Mouse (Mus musculus): ENCODE data around the gene Nt5dc2.

The Nt5dc2 gene

DNA sequence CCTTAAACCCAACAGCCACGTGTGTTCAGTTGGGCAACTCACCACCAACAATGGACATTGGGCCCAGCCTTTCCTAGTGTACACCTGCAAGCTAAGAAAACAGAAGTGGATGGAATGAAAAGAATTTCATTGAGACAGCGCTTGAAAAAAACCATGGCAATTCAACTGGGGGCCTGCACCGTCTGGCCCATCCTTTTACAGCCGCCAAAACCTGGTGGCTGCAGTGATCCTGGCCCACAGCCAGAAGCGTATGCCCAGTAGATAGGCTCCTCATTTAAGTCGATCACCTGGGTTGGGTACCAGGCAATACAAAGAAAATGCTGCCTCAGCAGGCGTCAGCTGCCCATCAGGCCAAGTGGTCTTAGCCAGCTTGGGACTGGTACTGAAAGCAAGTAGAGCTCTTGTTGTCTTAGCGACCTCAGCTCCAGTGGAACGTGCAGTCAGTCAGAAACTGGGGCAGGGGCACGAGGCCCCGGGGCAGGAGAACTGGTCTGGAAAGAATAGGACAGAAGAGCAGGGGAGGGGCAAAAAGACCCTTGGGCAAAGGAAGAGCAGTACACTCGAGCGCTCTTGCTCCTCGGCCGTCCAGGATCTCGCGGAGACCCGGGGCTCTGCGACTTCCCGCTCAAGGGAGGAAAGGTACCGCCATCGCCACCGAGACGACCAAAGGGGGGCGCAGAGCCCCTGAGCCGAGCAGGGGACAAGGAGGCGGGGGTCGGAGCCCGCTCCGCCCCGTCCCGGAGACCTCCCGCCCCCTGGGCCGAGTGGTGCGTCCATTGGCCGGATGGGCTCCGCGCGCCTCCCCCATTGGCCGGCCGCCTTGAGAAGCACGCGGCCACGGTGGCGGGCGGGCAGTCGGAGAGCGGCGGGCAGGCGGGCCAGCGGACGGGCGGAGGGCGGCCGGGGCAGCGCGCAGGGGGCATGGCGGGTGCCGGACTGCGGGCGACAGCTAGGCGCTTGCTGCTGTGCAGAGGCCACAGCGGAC, at the start of gene Nt5dc2:
Gene Nt5dc2 (plus strand): TSS at position 818 of the 985 bp plus-strand sequence.
- peak; percentile 93 for DNase-seq

- no peak for DNase-seq
Observed at GRCm38 (mm10) chr14:31081147-31081546, 49.7 kb upstream of the Nt5dc2 start.

DNA sequence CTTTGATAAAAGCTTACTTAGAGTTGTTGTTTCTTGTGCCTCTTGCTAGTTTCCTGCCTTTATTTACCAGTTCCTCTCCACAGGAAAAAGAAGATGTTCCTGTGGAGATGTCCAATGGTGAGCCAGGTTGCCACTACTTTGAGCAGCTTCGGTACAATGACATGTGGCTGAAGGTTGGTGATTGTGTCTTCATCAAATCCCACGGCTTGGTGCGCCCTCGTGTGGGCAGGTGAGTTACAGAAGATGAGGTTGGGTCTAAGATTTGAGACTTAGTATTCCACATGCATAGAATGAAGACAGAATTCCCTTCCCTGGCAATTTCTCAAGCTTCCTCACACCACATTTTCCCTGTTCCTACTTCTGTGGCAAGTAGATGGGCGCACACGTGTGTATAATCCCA, 43.4 kb upstream of the Nt5dc2 start:
- peak; percentile 44 for DNase-seq

- DNase-seq: no peak
Observed at GRCm38 (mm10) chr14:31088515-31088914, 42.3 kb upstream of the Nt5dc2 start.

GRCm38 (mm10) chr14:31089918-31090317, 40.9 kb upstream of the Nt5dc2 start:
- no peak for DNase-seq

- DNase-seq: peak; percentile 54
Observed at GRCm38 (mm10) chr14:31105156-31105555, 25.7 kb upstream of the Nt5dc2 start.

GRCm38 (mm10) chr14:31110613-31111012, 20.2 kb upstream of the Nt5dc2 start:
- DNase-seq: peak; percentile 20

DNA sequence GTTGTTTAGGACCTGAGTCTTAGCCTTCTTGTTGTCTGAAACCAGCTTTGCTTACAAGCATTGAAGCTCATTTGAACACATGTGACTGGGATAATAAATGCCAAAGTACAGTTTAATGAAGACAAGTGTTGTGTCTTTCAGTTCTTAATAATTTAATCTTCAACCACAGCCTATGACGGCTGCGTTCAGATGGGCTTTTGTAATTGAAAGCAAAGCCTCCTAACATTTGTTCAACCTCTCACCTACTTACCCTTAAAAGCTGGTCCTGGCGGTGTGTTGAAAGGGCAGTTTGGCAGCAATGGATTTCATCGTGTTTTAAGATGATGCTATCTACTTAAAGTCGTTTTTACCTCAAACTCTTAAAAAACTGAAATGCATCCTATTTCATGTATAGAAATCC, 18.7 kb upstream of the Nt5dc2 start:
- no peak for DNase-seq

GRCm38 (mm10) chr14:31114011-31114410, 16.8 kb upstream of the Nt5dc2 start:
- no peak for DNase-seq

DNA sequence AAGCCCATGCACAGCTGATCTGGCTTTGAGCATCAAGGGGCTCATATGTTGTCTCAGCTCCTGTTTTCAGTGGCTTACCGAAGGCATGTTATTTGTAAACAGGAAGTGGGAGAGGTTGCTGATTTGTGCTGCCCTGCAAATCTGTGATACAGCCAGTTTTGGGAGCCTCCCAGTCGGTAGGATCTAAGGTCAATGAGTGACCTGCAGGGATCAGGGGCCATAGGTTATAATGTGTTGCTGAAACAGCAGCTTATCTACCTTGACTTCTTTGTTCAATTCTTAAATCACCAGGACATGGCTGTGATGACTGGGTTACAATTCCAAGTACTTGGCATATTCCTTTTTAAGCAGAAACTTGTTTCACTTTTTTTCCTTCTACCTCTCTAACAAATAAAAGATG, 15.3 kb upstream of the Nt5dc2 start:
- no peak for DNase-seq

- DNase-seq: no peak
Observed at GRCm38 (mm10) chr14:31125106-31126075, 5.5 kb upstream of the Nt5dc2 start.

- no peak for DNase-seq
Observed at GRCm38 (mm10) chr14:31126826-31127225, 4.0 kb upstream of the Nt5dc2 start.

- peak; percentile 89 for DNase-seq
Observed at GRCm38 (mm10) chr14:31128101-31128825, 2.6 kb upstream of the Nt5dc2 start.

GRCm38 (mm10) chr14:31128826-31129219, 2.0 kb upstream of the Nt5dc2 start, which contains the start of gene Smim4:
TSS of gene Smim4 (minus strand) at chr14:31128956.
- peak; percentile 99 for DNase-seq

- no peak for DNase-seq
Observed at GRCm38 (mm10) chr14:31129326-31130235, 1.3 kb upstream of the Nt5dc2 start.

DNA sequence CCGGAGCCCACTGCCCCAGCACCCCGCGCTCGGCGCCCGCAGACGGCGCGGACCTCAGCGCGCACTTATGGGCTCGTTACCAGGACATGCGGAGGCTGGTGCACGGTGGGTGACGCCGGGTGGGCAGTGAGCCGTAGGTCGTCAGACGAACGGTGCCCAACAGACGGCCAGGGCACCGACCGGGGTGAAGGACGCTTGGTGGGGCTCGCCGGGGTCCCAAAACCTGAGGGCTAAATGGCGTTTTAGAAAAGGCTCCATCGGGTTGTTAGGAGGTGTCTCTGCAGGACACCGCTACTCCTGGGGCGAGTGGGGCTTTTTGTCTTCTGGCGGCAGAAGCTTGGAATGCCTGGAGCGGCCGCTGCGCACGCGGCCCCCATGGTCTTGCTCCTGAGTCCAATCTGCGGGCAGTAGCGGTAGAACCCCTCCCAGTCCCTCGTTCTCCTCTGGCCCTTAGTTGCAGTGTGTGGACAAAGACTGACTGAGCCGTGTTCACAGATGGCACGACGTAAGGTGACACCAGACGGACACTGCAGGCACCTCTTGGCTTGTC, 494 bp downstream of the Nt5dc2 start:
- no peak for DNase-seq

DNA sequence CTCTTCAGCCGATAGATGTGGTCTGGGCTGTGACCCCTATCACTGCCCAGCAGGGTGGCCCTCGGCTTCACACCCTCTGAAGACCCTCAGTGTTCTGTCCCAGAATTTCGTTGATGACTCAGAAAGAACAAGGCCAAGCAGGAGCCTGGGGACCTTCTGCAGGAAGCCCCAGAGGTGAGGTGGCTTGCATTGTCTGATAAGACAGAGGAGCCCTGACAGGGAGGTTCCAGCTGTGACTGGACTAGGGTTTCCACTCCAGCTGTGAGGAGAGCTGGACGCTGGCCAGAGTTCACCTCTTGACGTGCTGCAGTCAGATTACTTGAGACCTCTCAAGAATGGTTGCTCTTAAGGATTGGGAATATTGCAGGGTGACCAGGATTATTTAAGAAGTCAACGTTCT, 1.2 kb downstream of the Nt5dc2 start:
- peak; percentile 81 for DNase-seq

DNA sequence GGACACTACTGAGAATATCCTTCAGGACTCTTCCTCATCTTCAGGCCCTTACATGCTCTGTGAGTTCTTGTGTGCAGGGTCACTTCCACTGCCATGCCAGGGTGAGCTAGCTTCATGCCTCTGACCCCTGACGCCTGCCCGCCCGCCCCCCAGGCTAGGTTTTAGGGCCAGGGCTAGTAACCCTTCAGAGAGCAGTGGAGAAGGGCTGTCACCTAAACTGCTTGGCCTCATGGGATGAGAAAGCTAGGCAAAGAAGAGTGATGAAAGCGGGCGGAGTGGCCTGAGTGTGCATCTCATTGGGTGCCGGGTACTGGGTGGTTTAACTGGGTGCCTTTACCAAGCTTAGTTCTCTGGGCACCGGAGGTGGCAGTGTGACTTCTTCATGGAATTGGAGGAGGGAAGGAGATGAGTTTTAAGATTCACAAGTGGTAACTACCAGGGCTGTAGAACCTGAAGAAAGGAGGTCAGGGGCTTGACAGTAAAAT, 1.7 kb downstream of the Nt5dc2 start:
- DNase-seq: no peak

DNA sequence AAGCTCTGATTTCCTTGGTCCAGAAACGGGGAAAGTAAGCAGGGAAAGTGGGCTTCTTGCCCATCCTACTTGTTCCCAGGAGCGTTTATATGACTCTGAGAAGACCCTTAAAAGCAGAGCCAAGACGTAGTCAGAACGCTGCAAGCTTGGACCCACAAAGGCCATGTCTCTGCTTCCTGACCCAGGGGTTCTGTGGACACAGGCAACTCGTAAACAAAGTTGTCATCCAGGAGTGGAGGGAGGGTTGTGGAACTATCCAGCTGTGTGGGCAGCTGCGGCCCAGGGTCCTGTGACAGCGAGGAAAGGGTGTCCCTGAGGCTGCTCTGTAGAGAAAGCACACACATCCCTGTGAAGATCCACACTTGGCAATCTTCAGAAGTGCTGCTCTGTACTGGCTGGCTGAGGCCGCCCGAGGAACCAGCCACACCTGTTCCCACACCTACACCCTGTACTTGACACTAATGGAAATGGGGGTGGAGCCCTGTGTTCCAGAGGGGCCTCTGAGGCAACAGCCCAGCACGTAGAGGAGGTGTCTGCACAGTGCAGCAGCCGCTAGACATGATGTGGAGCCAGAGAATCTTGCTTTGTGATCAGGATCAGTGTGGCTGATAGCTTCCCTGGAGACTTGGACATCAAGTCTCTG, 2.3 kb downstream of the Nt5dc2 start:
- peak; percentile 78 for DNase-seq

Data from lung, postnatal 36 days (tissue).